Mouse (Mus musculus): ENCODE data around the gene Irf4.

- TF ChIP-seq CTCF (IDR thresholded peaks at IDR 0.05; ENCODE audit: control insufficient read depth, insufficient read depth, low read length) (no peak), POLR2A (IDR thresholded peaks at IDR 0.05; ENCODE audit: borderline replicate concordance, control insufficient read depth, low read depth, low read length) (no peak)
Measured at GRCm38 (mm10) chr13:30750461-30751303, 1.7 kb downstream of the Irf4 start.

Data from bone marrow, adult 2 months (tissue).